8 mouse cellular contexts compared by ENCODE assay signal in genomic region chr8:12756391-12757157, GRCm38 (mm10). TPM values are rescaled to one million over a fixed set of nuclear protein-coding genes. Genes with fewer than 3 reads are reported as not detected.
DNase-seq lines count a peak whose midpoint lies in the region; ATAC-seq and TF ChIP-seq lines count a peak whose summit lies in the region.

Atp11a (plus strand) TSS chr8:12757014.

- ATAC-seq in heart, embryonic 14.5 days (ENCODE audit: insufficient number of reproducible peaks, insufficient read depth, low FRiP score, low read depth): peak; percentile 81
- ATAC-seq in liver, embryonic 12.5 days: peak; percentile 68

- peak; percentile 86 for DNase-seq in CD4-positive helper T cell, adult 2 months (ENCODE audit: low read depth, low spot score)
- peak; percentile 39 for DNase-seq in forebrain, embryonic 10.5 days (ENCODE audit: extremely low spot score, low spot score)
- DNase-seq in kidney, postnatal 10 days: peak; percentile 85
- DNase-seq in naive thymus-derived CD4-positive, alpha-beta T cell, adult 2 months (ENCODE audit: low read depth): peak; percentile 86
- DNase-seq in testis, postnatal 10 days (ENCODE audit: low spot score): peak; percentile 78

- H3K4me3 ChIP-seq in bone marrow, adult 2 months (replicated peaks; ENCODE audit: control insufficient read depth, low read depth, low read length): peak within 1 kb of the TSS; percentile 68
- peak within 1 kb of the TSS; percentile 85 for H3K4me3 ChIP-seq in forebrain, embryonic 10.5 days
- peak within 1 kb of the TSS; percentile 56 to 87 for H3K4me3 ChIP-seq in heart, embryonic 14.5 days (ENCODE audit: control insufficient read depth in 1 of 2, insufficient read depth in 1 of 2, low read depth in 1 of 2, low read length in 2 of 2)
- H3K4me3 ChIP-seq in liver, embryonic 12.5 days: peak within 1 kb of the TSS; percentile 65

- peaks cover 26% of the 10 kb centered on the region; the same call in 1 of the 2 replicates for H3K27me3 ChIP-seq in forebrain, embryonic 10.5 days (ENCODE audit: poor library complexity, severe bottlenecking)
- H3K27me3 ChIP-seq in heart, embryonic 14.5 days (ENCODE audit: control insufficient read depth, insufficient read depth, low read length): no peaks in the 10 kb centered on the region; the same call in 1 of the 2 replicates
- peaks cover 69% of the 10 kb centered on the region for H3K27me3 ChIP-seq in liver, embryonic 12.5 days (replicated peaks)

- peak within 1 kb of the TSS; percentile 87 for H3K27ac ChIP-seq in bone marrow, adult 2 months (ENCODE audit: control insufficient read depth, insufficient read depth, low read depth, low read length, poor library complexity)
- peak within 1 kb of the TSS; percentile 86 for H3K27ac ChIP-seq in forebrain, embryonic 10.5 days
- H3K27ac ChIP-seq in heart, embryonic 14.5 days (replicated peaks in 1 of 2; ENCODE audit: control insufficient read depth in 1 of 2, insufficient read depth in 1 of 2, low read depth in 2 of 2, low read length in 2 of 2): peak within 1 kb of the TSS; percentile 55 to 84
- H3K27ac ChIP-seq in liver, embryonic 12.5 days: no peak within 1 kb of the TSS

- peaks cover 2% of the 10 kb centered on the region for H3K36me3 ChIP-seq in forebrain, embryonic 10.5 days (replicated peaks)
- H3K36me3 ChIP-seq in heart, embryonic 14.5 days (ENCODE audit: control insufficient read depth, insufficient read depth, low read length): no peaks in the 10 kb centered on the region
- H3K36me3 ChIP-seq in liver, embryonic 12.5 days: no peaks in the 10 kb centered on the region

- peak within 1 kb of the TSS; percentile 93 for H3K9ac ChIP-seq in heart, embryonic 14.5 days (ENCODE audit: low read length)
- H3K9ac ChIP-seq in liver, embryonic 12.5 days: peak within 1 kb of the TSS; percentile 60

- peak within 1 kb of the TSS; percentile 94 for H3K4me2 ChIP-seq in heart, embryonic 14.5 days (ENCODE audit: low read length)
- peak within 1 kb of the TSS; percentile 87 for H3K4me2 ChIP-seq in liver, embryonic 12.5 days

- H3K9me3 ChIP-seq in forebrain, embryonic 10.5 days: no peaks in the 10 kb centered on the region
- no peaks in the 10 kb centered on the region for H3K9me3 ChIP-seq in heart, embryonic 14.5 days (ENCODE audit: control insufficient read depth, low read length)
- no peaks in the 10 kb centered on the region for H3K9me3 ChIP-seq in liver, embryonic 12.5 days (replicated peaks)

- WGBS in bone marrow, adult 2 months: 4% methylated on average over 61 of the region's 62 CpGs
- 7% methylated on average over 50 of the region's 62 CpGs for WGBS in forebrain, embryonic 10.5 days
- WGBS in heart, embryonic 14.5 days: under 1% methylated on average over 51 of the region's 62 CpGs
- WGBS in liver, embryonic 12.5 days (ENCODE audit: insufficient replicate concordance): 2% methylated on average over 56 of the region's 62 CpGs

- TF ChIP-seq POLR2A in bone marrow, adult 2 months (IDR thresholded peaks at IDR 0.05; ENCODE audit: borderline replicate concordance, control insufficient read depth, low read depth, low read length): peak; percentile 35; the same call in 1 of the 2 replicates

- no peak for TF ChIP-seq CTCF in bone marrow, adult 2 months (IDR thresholded peaks at IDR 0.05; ENCODE audit: control insufficient read depth, insufficient read depth, low read length)

- H3K4me1 ChIP-seq in bone marrow, adult 2 months (ENCODE audit: control insufficient read depth, insufficient read depth, low read length): no peaks in the 10 kb centered on the region; the same call in 1 of the 2 replicates
- peaks cover 35% of the 10 kb centered on the region for H3K4me1 ChIP-seq in forebrain, embryonic 10.5 days
- H3K4me1 ChIP-seq in heart, embryonic 14.5 days (ENCODE audit: control insufficient read depth in 2 of 2, insufficient read depth in 2 of 2, low read length in 2 of 2): peaks cover 24 to 42% of the 10 kb centered on the region in 2 experiments
- H3K4me1 ChIP-seq in liver, embryonic 12.5 days: peaks cover 20% of the 10 kb centered on the region

RNA-seq across cellular contexts. Expression of gene Atp11a, which starts in this region (rescaled TPM):
- polyA plus RNA-seq in bone marrow, adult 2 months (2011; ENCODE audit: insufficient read depth, insufficient read length, low replicate concordance, missing spikeins): 5.2 and 28.4 TPM in 2 replicates
- polyA plus RNA-seq in forebrain, embryonic 10.5 days (2016; fragmentation: Nextera tagmentation; extraction: Ambion mirVana): 9.2 and 9.6 TPM in 2 replicates
- polyA plus RNA-seq in heart, embryonic 14.5 days (2014; fragmentation: Nextera tagmentation; extraction: Ambion mirVana): 19.9 and 21.7 TPM in 2 replicates
- 2.2 and 2.7 TPM in 2 replicates for polyA plus RNA-seq in liver, embryonic 12.5 days (2016; fragmentation: Nextera tagmentation; extraction: Ambion mirVana)
